Mouse (Mus musculus): ENCODE results near the gene Wnt9a. TPM values are rescaled to one million over a fixed set of nuclear protein-coding genes. Genes with fewer than 3 reads are reported as not detected.

The Wnt9a gene
- total RNA-seq, 2 experiments from 2014 or later = 3.7 to 4.1 TPM

GRCm38 (mm10) chr11:59302700-59303569 is 3.8 kb upstream of the Wnt9a start:
- peak; percentile 92 to 94 for DNase-seq (ENCODE audit: low spot score in 2 of 2)

GRCm38 (mm10) chr11:59305008-59305820 is 1.5 kb upstream of the Wnt9a start:
- DNase-seq (ENCODE audit: low spot score in 2 of 2) = no peak

- no peak for DNase-seq (ENCODE audit: low spot score in 2 of 2)
These were observed 910 bp upstream of the Wnt9a start for GRCm38 (mm10) chr11:59305821-59306215.

- peak; percentile 63 to 65 for DNase-seq (ENCODE audit: low spot score in 2 of 2)
These were observed 865 bp downstream of the Wnt9a start for GRCm38 (mm10) chr11:59307422-59308163.

GRCm38 (mm10) chr11:59308164-59308542 is 1.4 kb downstream of the Wnt9a start:
- no peak for DNase-seq (ENCODE audit: low spot score in 2 of 2)

GRCm38 (mm10) chr11:59308625-59309024 is 1.9 kb downstream of the Wnt9a start:
- no peak for DNase-seq (ENCODE audit: low spot score in 2 of 2)

GRCm38 (mm10) chr11:59309106-59309805 is 2.5 kb downstream of the Wnt9a start:
- no peak for DNase-seq (ENCODE audit: low spot score in 2 of 2)

GRCm38 (mm10) chr11:59309976-59310375 is 3.2 kb downstream of the Wnt9a start:
- DNase-seq (ENCODE audit: low spot score in 2 of 2) = no peak

- no peak for DNase-seq (ENCODE audit: low spot score in 2 of 2)
These were observed 5.3 kb downstream of the Wnt9a start for GRCm38 (mm10) chr11:59312060-59312459.

GRCm38 (mm10) chr11:59312501-59312900 is 5.8 kb downstream of the Wnt9a start:
- DNase-seq (ENCODE audit: low spot score in 2 of 2) = no peak

GRCm38 (mm10) chr11:59313029-59313811 is 6.5 kb downstream of the Wnt9a start:
- DNase-seq (ENCODE audit: low spot score in 2 of 2) = no peak

- DNase-seq (ENCODE audit: low spot score in 2 of 2) = no peak
These were observed 7.2 kb downstream of the Wnt9a start for GRCm38 (mm10) chr11:59313944-59314343.

GRCm38 (mm10) chr11:59316517-59316916 is 9.8 kb downstream of the Wnt9a start:
- no peak for DNase-seq (ENCODE audit: low spot score in 2 of 2)

GRCm38 (mm10) chr11:59322988-59323387 is 16.3 kb downstream of the Wnt9a start:
- DNase-seq (ENCODE audit: low spot score in 2 of 2) = no peak

- no peak for DNase-seq (ENCODE audit: low spot score in 2 of 2)
These were observed 18.0 kb downstream of the Wnt9a start for GRCm38 (mm10) chr11:59324777-59325176.

GRCm38 (mm10) chr11:59327625-59328024 is 20.9 kb downstream of the Wnt9a start:
- no peak for DNase-seq (ENCODE audit: low spot score in 2 of 2)

- no peak for DNase-seq (ENCODE audit: low spot score in 2 of 2)
These were observed 22.9 kb downstream of the Wnt9a start for GRCm38 (mm10) chr11:59329616-59330015.

- DNase-seq (ENCODE audit: low spot score in 2 of 2) = peak; percentile 67 to 71
These were observed 23.8 kb downstream of the Wnt9a start for GRCm38 (mm10) chr11:59330560-59330959.

- DNase-seq (ENCODE audit: low spot score in 2 of 2) = no peak
These were observed 24.6 kb downstream of the Wnt9a start for GRCm38 (mm10) chr11:59331167-59331869.
